ENCODE assay signal across 15 mouse cellular contexts in the genomic region with DNA sequence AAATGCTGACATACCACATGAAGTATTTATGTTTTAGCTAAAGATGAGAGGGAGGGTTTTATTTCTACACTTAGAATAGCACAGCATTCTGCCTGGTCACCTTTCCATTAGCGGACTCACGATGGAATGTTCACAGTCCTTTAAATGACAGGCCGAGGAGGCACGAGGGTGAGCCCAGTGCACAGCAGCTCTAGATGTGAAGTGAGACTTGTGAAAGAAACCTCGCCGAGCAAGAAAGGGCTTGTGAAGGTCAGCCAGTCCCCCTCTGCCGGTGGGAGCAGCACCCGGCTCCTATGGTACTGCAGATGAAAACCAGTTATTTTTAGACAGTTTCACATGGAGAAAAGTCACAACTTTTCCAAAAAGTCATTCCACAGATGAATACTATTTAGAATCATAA. TPM values are rescaled to one million over a fixed set of nuclear protein-coding genes. Genes with fewer than 3 reads are reported as not detected.
DNase-seq lines count a peak whose midpoint lies in the region; ATAC-seq and TF ChIP-seq lines count a peak whose summit lies in the region.
"Had no signal": no experiment of that assay in that cellular context is flagged by ENCODE, and none has a peak within 500 bp of the region (broad histone marks: within the 10 kb centered on the region; RNA-seq: fewer than 3 reads in every experiment).

No protein-coding gene starts in this region.

- no peak for TF ChIP-seq POLR2A in heart, adult 2 months (IDR thresholded peaks at IDR 0.05; ENCODE audit: insufficient read depth, low read depth, low read length)

- no peak overlapping the region for H3K4me3 ChIP-seq in heart, adult 2 months
- H3K4me3 ChIP-seq in lung, embryonic 14.5 days (ENCODE audit: low read depth, low read length) = no peak overlapping the region
- H3K4me3 ChIP-seq in heart, embryonic 16.5 days (ENCODE audit: low read length) = no peak overlapping the region
- H3K4me3 ChIP-seq in neural tube, embryonic 15.5 days (replicated peaks) = no peak overlapping the region
- H3K4me3 ChIP-seq: erythroblast, embryonic 14.5 days; liver, embryonic 15.5 days had no signal

- no peak overlapping the region for H3K27ac ChIP-seq in heart, adult 2 months
- no peak overlapping the region; the same call in 1 of the 2 replicates for H3K27ac ChIP-seq in lung, embryonic 14.5 days (ENCODE audit: low read depth)
- H3K27ac ChIP-seq in heart, embryonic 16.5 days (ENCODE audit: low read length) = peak overlapping the region; percentile 71
- no peak overlapping the region for H3K27ac ChIP-seq in neural tube, embryonic 15.5 days (replicated peaks)
- H3K27ac ChIP-seq: liver, embryonic 15.5 days had no signal

- H3K79me2 ChIP-seq in heart, adult 2 months (replicated peaks; ENCODE audit: control insufficient read depth, insufficient read depth, low read length) = no peaks in the 10 kb centered on the region; the same call in 1 of the 2 replicates

- peak; percentile 9; the same call in 1 of the 2 replicates for TF ChIP-seq CTCF in heart, adult 2 months (IDR thresholded peaks at IDR 0.05)
- TF ChIP-seq CTCF in lung, embryonic 14.5 days (IDR thresholded peaks at IDR 0.05; ENCODE audit: low read depth) = 0 out of 2 replicates have a peak, but pooled peaks have one; percentile 12

- no peaks in the 10 kb centered on the region for H3K9me3 ChIP-seq in lung, embryonic 14.5 days (ENCODE audit: low read depth, low read length)
- H3K9me3 ChIP-seq in heart, embryonic 16.5 days (replicated peaks; ENCODE audit: control insufficient read depth, low read length) = no peaks in the 10 kb centered on the region
- H3K9me3 ChIP-seq in neural tube, embryonic 15.5 days (replicated peaks) = no peaks in the 10 kb centered on the region
- H3K9me3 ChIP-seq: liver, embryonic 15.5 days had no signal

- DNase-seq in heart, adult 2 months = peak in 1 of 2 experiments; percentile 8
- no peak for DNase-seq in heart, adult 8-10 months (ENCODE audit: low spot score)
- peak; percentile 36 for DNase-seq in lung, embryonic 14.5 days
- DNase-seq in lung, adult 18-20 months = no peak
- peak; percentile 11 for DNase-seq in embryo, embryonic 11 days
- no peak for DNase-seq in spleen, adult 12 weeks (ENCODE audit: low spot score)
- DNase-seq: cerebellum, postnatal 14 days; layer of hippocampus, adult 9-11 months; spleen, adult 18-20 months had no signal

- WGBS in heart, adult 2 months = 37% methylated on average over 8 of the region's 8 CpGs
- 32% methylated on average over 8 of the region's 8 CpGs for WGBS in lung, embryonic 14.5 days
- WGBS in heart, embryonic 16.5 days = 23% methylated on average over 8 of the region's 8 CpGs
- WGBS in neural tube, embryonic 15.5 days = 61% methylated on average over 8 of the region's 8 CpGs

- H3K4me1 ChIP-seq in heart, adult 2 months (ENCODE audit: control insufficient read depth, insufficient read depth, low read length) = no peaks in the 10 kb centered on the region
- no peaks in the 10 kb centered on the region for H3K4me1 ChIP-seq in lung, embryonic 14.5 days (ENCODE audit: insufficient read depth)
- peaks cover 3% of the 10 kb centered on the region; the same call in 1 of the 2 replicates for H3K4me1 ChIP-seq in heart, embryonic 16.5 days (ENCODE audit: control insufficient read depth, insufficient read depth, low read length)
- no peaks in the 10 kb centered on the region for H3K4me1 ChIP-seq in neural tube, embryonic 15.5 days
- H3K4me1 ChIP-seq: liver, embryonic 15.5 days had no signal

- ATAC-seq in lung, embryonic 14.5 days (ENCODE audit: insufficient read depth) = peak; percentile 47; the same call in 1 of the 2 replicates
- ATAC-seq in heart, embryonic 16.5 days (replicated peaks; ENCODE audit: extremely low read depth, insufficient read depth, low FRiP score) = peak; percentile 88
- no peak for ATAC-seq in neural tube, embryonic 15.5 days (ENCODE audit: low FRiP score)
- ATAC-seq: intestine, postnatal 0 days had no signal

- intact Hi-C loops in heart, adult 2 months (cut with DNase I) = no loop called here

- no peaks in the 10 kb centered on the region for H3K36me3 ChIP-seq in heart, adult 2 months (ENCODE audit: control insufficient read depth, insufficient read depth, low read length)
- H3K36me3 ChIP-seq in lung, embryonic 14.5 days (ENCODE audit: insufficient read depth) = no peaks in the 10 kb centered on the region
- no peaks in the 10 kb centered on the region for H3K36me3 ChIP-seq in heart, embryonic 16.5 days (ENCODE audit: control insufficient read depth, insufficient read depth)
- H3K36me3 ChIP-seq in neural tube, embryonic 15.5 days = no peaks in the 10 kb centered on the region
- H3K36me3 ChIP-seq: liver, embryonic 15.5 days had no signal

- no peak for TF ChIP-seq EP300 in heart, adult 2 months (IDR thresholded peaks at IDR 0.05; ENCODE audit: insufficient read depth, low read depth, low read length)

- H3K9ac ChIP-seq in heart, adult 2 months (ENCODE audit: low read depth, low read length) = no peak overlapping the region
- H3K9ac ChIP-seq in lung, embryonic 14.5 days = no peak overlapping the region
- no peak overlapping the region for H3K9ac ChIP-seq in heart, embryonic 16.5 days (ENCODE audit: low read length)
- H3K9ac ChIP-seq in neural tube, embryonic 15.5 days (replicated peaks) = no peak overlapping the region
- H3K9ac ChIP-seq: liver, embryonic 15.5 days had no signal

- H3K4me2 ChIP-seq in lung, embryonic 14.5 days = no peak overlapping the region
- peak overlapping the region; percentile 42 for H3K4me2 ChIP-seq in heart, embryonic 16.5 days (ENCODE audit: low read depth, low read length)
- no peak overlapping the region for H3K4me2 ChIP-seq in neural tube, embryonic 15.5 days
- H3K4me2 ChIP-seq: liver, embryonic 15.5 days had no signal

- H3K27me3 ChIP-seq in heart, adult 2 months (ENCODE audit: control insufficient read depth, insufficient read depth, low read length) = no peaks in the 10 kb centered on the region
- H3K27me3 ChIP-seq in lung, embryonic 14.5 days (ENCODE audit: insufficient read depth, low read length) = no peaks in the 10 kb centered on the region
- H3K27me3 ChIP-seq in heart, embryonic 16.5 days (ENCODE audit: control insufficient read depth, insufficient read depth, low read length) = no peaks in the 10 kb centered on the region
- H3K27me3 ChIP-seq in neural tube, embryonic 15.5 days (replicated peaks) = no peaks in the 10 kb centered on the region
- H3K27me3 ChIP-seq: liver, embryonic 15.5 days had no signal

RNA-seq across cellular contexts. Expression of gene Gnai1, which starts 29.4 kb away (rescaled TPM):
- 1 to 10 TPM; 6.2 to 6.4 TPM for total RNA-seq in heart, adult 2 months (2021)
- polyA plus RNA-seq in heart, adult 2 months (2012; rRNA removed) = 2.6 and 4.2 TPM in 2 replicates
- total RNA-seq in heart, adult 8-10 months (2022) = 1 to 10 TPM; 3.9 to 5.1 (median 4.4) TPM
- polyA plus RNA-seq in lung, embryonic 14.5 days (2014; fragmentation: Nextera tagmentation; extraction: Ambion mirVana) = 51.4 and 54.3 TPM in 2 replicates
- polyA plus RNA-seq in heart, embryonic 16.5 days (2015; fragmentation: Nextera tagmentation; extraction: Ambion mirVana) = 24.1 and 25.1 TPM in 2 replicates
- 79.1 and 91.8 TPM in 2 replicates for polyA plus RNA-seq in neural tube, embryonic 15.5 days (2015; fragmentation: Nextera tagmentation; extraction: Ambion mirVana)
- total RNA-seq: megakaryocyte-erythroid progenitor cell, adult 5-6 weeks had no signal
- polyA plus RNA-seq: erythroblast, embryonic 14.5 days had no signal

Comparison
In these comparisons a context has a peak if more than half of its experiments do, and no peak if none do; other contexts are left out.
1. DNase-seq: peak in lung, embryonic 14.5 days (single experiment) and embryo, embryonic 11 days (single experiment); none in heart, adult 8-10 months (single experiment), lung, adult 18-20 months (0 of 2) and spleen, adult 12 weeks (single experiment).